8 mouse cellular contexts compared by ENCODE assay signal in genomic region chr7:3329776-3330546, GRCm38 (mm10). TPM values are rescaled to one million over a fixed set of nuclear protein-coding genes. Genes with fewer than 3 reads are reported as not detected.
DNase-seq lines count a peak whose midpoint lies in the region; ATAC-seq lines count a peak whose summit lies in the region.

No protein-coding gene starts in this region.

- H3K36me3 ChIP-seq in hindbrain, embryonic 14.5 days (replicated peaks; ENCODE audit: control insufficient read depth, insufficient read depth), result no peaks in the 10 kb centered on the region

- 21% methylated on average over 31 of the region's 31 CpGs for WGBS in hindbrain, embryonic 14.5 days

- H3K4me3 ChIP-seq in hindbrain, embryonic 14.5 days (replicated peaks; ENCODE audit: low read length), result no peak overlapping the region

- ATAC-seq in hindbrain, embryonic 14.5 days (ENCODE audit: low FRiP score), result peak; percentile 3; the same call in 1 of the 2 replicates

- DNase-seq in T-cell, adult 2 months (ENCODE audit: low spot score), result peak; percentile 44
- DNase-seq in cerebellum, postnatal 14 days, result peak; percentile 89 to 91
- DNase-seq in frontal cortex, postnatal 36 days (ENCODE audit: low spot score in 2 of 2), result peak; percentile 88 to 89
- peak; percentile 86 for DNase-seq in hindbrain, embryonic 14.5 days (ENCODE audit: low spot score)
- DNase-seq in layer of hippocampus, postnatal 36 days, result peak; percentile 82 to 88
- peak; percentile 76 to 81 for DNase-seq in lung, postnatal 4 days
- DNase-seq in retina, postnatal 7 days (ENCODE audit: low read depth, low spot score), result peak; percentile 53
- DNase-seq in urinary bladder, adult 2 months (ENCODE audit: low spot score), result peak; percentile 63

- no peaks in the 10 kb centered on the region for H3K27me3 ChIP-seq in hindbrain, embryonic 14.5 days (ENCODE audit: control insufficient read depth, insufficient read depth, low read length)

- no peak overlapping the region for H3K27ac ChIP-seq in hindbrain, embryonic 14.5 days

- H3K4me1 ChIP-seq in hindbrain, embryonic 14.5 days (replicated peaks; ENCODE audit: control insufficient read depth, insufficient read depth, low read length), result peaks cover 11% of the 10 kb centered on the region

- no peaks in the 10 kb centered on the region for H3K9me3 ChIP-seq in hindbrain, embryonic 14.5 days (ENCODE audit: control insufficient read depth, low read length)

- H3K4me2 ChIP-seq in hindbrain, embryonic 14.5 days (replicated peaks), result peak overlapping the region; percentile 23

- no peak overlapping the region for H3K9ac ChIP-seq in hindbrain, embryonic 14.5 days

RNA-seq across cellular contexts. Expression of gene Cacng7, which starts 2.8 kb away (rescaled TPM):
- polyA plus RNA-seq in hindbrain, embryonic 14.5 days (2014; fragmentation: Nextera tagmentation; extraction: Ambion mirVana), result 3.4 and 4.2 TPM in 2 replicates
- 100 to 1,000 TPM; 130 to 131 TPM for total RNA-seq in layer of hippocampus, postnatal 36 days (2021)
- 11.8 and 21.5 TPM in 2 replicates for polyA plus RNA-seq in urinary bladder, adult 2 months (2012; rRNA removed)

RNA-seq across cellular contexts. Expression of gene Prkcg, which starts 41.0 kb away (rescaled TPM):
- 1.1 and 1.6 TPM in 2 replicates for polyA plus RNA-seq in hindbrain, embryonic 14.5 days (2014; fragmentation: Nextera tagmentation; extraction: Ambion mirVana)
- total RNA-seq in layer of hippocampus, postnatal 36 days (2021), result 100 to 1,000 TPM; 495 to 539 TPM
- polyA plus RNA-seq in urinary bladder, adult 2 months (2012; rRNA removed), result 1.6 and 2.4 TPM in 2 replicates

RNA-seq across cellular contexts. Expression of gene Myadm, which starts 41.1 kb away (rescaled TPM):
- 40.1 and 43.6 TPM in 2 replicates for polyA plus RNA-seq in hindbrain, embryonic 14.5 days (2014; fragmentation: Nextera tagmentation; extraction: Ambion mirVana)
- 10 to 100 TPM; 63.5 to 67.3 TPM for total RNA-seq in layer of hippocampus, postnatal 36 days (2021)
- polyA plus RNA-seq in urinary bladder, adult 2 months (2012; rRNA removed), result 303 and 327 TPM in 2 replicates
